Mouse (Mus musculus) testis, adult 2 months (tissue): ENCODE data around the gene Emg1. TPM values are rescaled to one million over a fixed set of nuclear protein-coding genes. Genes with fewer than 3 reads are reported as not detected.

ENCODE experiments used
- H3K27ac ChIP-seq: fragments of 200-500 bp; 2 replicates; pipeline ENCODE4 v1.5.1; 2012; ENCODE audit warnings: low read depth, low read length; ENCODE audit not compliant: control insufficient read depth, insufficient read depth
- H3K27me3 ChIP-seq: fragments of 200-500 bp; 2 replicates; pipeline ENCODE4 v1.6.1; 2012; ENCODE audit warnings: mild to moderate bottlenecking, low read length, moderate library complexity; ENCODE audit not compliant: control insufficient read depth, insufficient read depth
- H3K36me3 ChIP-seq: fragments of 200-500 bp; 2 replicates; pipeline ENCODE4 v1.6.1; 2012; ENCODE audit warnings: mild to moderate bottlenecking, low read length; ENCODE audit not compliant: control insufficient read depth, insufficient read depth
- H3K4me1 ChIP-seq: fragments of 200-500 bp; 2 replicates; pipeline ENCODE4 v1.6.1; 2012; ENCODE audit warnings: low read length; ENCODE audit not compliant: control insufficient read depth, insufficient read depth
- H3K4me3 ChIP-seq: fragments of 200-500 bp; 2 replicates; pipeline ENCODE4 v1.5.1; 2012; ENCODE audit warnings: low read depth, mild to moderate bottlenecking, low read length, moderate library complexity, mixed read lengths; ENCODE audit not compliant: control insufficient read depth
- CTCF ChIP-seq: fragments of 200-500 bp; IDR thresholded peaks from 2 replicates; pipeline ENCODE4 v1.5.1; 2012; ENCODE audit warnings: low read depth, mild to moderate bottlenecking, inconsistent platforms, low read length, moderate library complexity; ENCODE audit not compliant: control insufficient read depth, insufficient read depth, insufficient replicate concordance
- POLR2A ChIP-seq: fragments of 200-500 bp; IDR thresholded peaks from 2 replicates; pipeline ENCODE4 v1.6.1; 2012; ENCODE audit warnings: low read depth, mild to moderate bottlenecking, inconsistent platforms, low read length, moderate library complexity; ENCODE audit not compliant: control insufficient read depth
- polyA plus RNA-seq: library from polyadenylated mRNA; depleted of rRNA; stranded (reverse); fragments of >200 nt; gene quantifications from 2 replicates; pipeline ENCODE4 v1.2.3, GENCODE M21; 2012

Emg1 gene
- polyA plus RNA-seq, 1 experiment: 44.1 TPM

DNA sequence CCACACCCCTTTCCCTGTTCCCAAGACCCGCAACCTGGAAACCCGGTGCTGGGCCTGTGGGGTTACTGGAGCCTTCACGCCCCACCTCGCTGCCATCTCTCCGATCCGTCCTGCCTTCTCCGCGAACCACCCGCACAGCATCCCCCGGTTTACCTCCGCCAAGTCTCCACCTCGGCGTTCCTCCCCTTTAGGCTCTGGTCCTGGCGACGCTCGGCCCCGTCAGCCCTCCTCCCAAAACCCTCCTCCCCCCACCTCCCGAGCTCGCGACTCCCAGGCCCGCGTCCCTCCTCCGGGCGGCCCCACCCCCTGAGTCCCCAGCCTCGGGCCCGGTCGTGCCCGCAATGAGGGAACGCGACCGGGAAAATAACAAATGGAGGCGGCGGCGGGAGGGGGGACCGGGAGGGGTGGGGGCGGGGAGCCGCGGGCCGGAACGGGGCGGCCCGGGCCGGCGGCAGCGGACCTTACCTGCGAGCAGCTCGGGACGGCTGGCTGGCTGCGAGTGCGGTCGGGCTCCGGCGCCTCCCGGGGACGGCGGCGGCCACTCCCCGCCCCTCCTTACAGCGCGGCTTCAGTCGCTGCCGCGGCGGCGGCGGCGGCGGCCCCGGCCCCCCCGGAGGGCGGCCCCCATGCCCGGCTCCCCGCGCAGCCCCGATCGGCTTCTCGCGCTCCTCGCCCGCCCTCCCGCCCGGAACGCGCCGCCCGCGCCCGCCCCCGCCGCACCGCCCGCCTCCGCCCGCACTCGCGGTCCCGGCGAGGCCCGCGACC lies 44.0 kb upstream of the Emg1 start, which contains the start of the genes Gm45234 and Atn1:
Gene Gm45234 (minus strand): TSS at position 191 of the 765 bp plus-strand sequence.
Gene Atn1 (minus strand): TSS at position 694 of the 765 bp plus-strand sequence.
- no peaks in the 10 kb centered on the region for H3K36me3 ChIP-seq
- peaks cover 10% of the 10 kb centered on the region for H3K4me1 ChIP-seq
- H3K27me3 ChIP-seq: no peaks in the 10 kb centered on the region; the same call in 1 of the 2 replicates
- H3K4me3 ChIP-seq: peak within 1 kb of the TSS; percentile 88
- TF ChIP-seq POLR2A: no peak
- H3K27ac ChIP-seq: peak within 1 kb of the TSS; percentile 68

DNA sequence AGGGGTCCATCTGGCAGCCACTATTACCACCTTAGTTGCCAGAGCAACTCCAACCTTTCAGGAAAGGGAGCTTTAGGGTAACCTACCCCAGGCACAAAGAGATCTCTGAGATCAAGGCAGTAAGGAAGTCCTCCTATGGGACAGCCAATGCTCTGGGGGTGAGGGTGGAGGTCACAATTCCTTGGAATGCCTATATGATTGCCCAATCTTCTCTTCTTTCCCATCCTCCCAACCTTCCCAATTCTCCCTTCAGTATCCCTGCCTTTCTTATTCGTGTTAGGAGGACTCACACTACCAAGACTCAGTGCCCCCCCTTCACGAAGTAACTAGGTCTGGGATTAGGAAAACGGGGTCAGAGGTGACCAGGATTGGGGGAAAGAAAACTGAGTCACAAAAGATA lies 43.3 kb upstream of the Emg1 start:
- Histone ChIP-seq H3K4me1 (peaks cover 10% of the 10 kb centered on the region), H3K27me3 (no peaks in the 10 kb centered on the region; the same call in 1 of the 2 replicates), H3K4me3 (peak overlapping the region; percentile 83), H3K36me3 (no peaks in the 10 kb centered on the region), H3K27ac (no peak overlapping the region)
- TF ChIP-seq POLR2A (no peak), CTCF (no peak)

DNA sequence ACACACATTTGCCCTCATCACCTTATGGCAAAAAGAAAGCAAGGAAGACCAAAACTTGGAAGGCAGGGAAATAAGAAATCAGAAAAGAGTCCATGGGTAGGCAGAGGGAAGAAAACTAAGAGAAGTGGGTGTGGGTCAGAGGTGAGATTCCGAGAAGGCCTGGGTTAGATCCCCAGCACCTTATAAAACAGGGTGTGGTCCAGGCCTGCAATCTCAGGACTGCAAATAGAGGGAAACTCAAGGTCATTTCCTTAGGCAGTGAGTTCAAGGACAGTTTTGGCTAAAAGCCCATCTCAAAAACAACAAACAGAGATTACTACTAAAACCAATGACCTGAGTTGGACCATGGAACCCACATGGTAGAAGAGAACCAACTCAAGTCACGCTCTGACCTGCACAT lies 41.9 kb upstream of the Emg1 start:
- no peak overlapping the region for H3K4me3 ChIP-seq
- H3K4me1 ChIP-seq: peaks cover 10% of the 10 kb centered on the region
- H3K27me3 ChIP-seq: no peaks in the 10 kb centered on the region; the same call in 1 of the 2 replicates
- H3K36me3 ChIP-seq: no peaks in the 10 kb centered on the region
- no peak overlapping the region for H3K27ac ChIP-seq
- no peak for TF ChIP-seq CTCF
- TF ChIP-seq POLR2A: no peak

DNA sequence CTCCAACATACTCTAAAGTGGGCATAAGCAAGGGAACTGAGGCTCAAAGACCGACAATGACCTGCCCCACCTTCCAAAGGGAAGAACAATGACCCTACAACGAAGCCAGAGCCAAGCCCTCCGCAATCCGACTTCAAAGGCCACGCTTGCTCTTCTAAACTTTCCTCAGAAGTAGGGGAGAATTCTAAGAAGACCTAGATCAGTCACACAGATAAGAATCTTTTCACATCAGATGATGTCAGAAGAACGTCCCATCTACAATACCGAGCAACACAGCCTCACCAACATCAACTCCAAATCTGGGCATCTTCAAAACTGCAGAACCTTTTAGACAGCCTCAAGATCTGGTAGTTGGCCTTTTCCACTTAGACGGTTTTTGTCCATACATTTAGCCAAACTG lies 38.4 kb upstream of the Emg1 start:
- no peak for TF ChIP-seq CTCF
- no peak for TF ChIP-seq POLR2A
- Histone ChIP-seq H3K27ac (no peak overlapping the region), H3K27me3 (no peaks in the 10 kb centered on the region), H3K4me1 (peaks cover 12% of the 10 kb centered on the region), H3K4me3 (no peak overlapping the region), H3K36me3 (no peaks in the 10 kb centered on the region)

DNA sequence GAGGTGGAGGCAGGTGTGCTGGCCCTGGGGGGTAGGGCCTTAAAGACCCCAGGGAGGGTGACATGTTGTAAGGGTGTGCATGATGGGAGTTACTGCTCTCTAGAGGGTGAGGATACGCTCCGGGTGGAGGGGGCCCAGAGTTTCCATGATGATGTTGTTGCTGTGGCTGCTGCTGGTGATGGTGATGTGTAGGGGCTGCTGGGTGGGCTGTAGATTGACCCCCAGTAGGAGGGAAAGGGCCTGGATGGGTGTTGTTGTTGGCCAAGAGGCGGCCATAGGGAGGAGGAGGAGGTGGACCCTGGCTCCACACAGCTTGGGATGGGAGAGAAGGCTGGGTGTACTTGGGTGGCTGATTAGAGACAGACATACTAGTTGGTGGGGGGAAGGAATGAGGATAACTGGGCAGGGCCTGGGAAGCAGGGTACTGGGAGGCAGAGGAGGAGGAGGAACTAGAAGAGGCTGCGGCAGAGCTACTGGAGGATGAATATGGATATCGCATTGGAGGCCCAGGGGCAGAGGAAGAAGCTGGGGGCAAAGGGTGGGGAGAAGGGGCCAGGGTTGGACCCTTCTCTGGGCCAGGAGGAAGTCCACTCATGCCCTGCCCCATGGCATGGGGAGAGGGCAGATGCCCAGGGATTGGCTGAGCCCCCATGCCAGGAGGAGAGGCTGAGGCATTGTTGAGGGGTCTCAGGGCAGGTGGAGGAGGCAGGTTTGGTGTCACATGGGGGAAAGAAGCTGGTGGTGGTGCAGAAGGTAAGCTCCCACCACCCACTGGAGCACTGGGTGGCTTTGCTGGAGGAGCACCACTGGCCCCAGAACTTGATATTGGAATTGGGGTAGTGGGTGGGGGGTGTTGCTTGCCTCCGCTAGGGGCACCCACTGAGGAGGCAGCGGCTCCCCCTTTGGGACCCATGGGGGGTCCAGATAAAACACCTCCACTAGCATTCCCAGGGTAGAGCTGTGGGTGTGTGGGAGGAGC lies 35.0 kb upstream of the Emg1 start:
- no peaks in the 10 kb centered on the region for H3K27me3 ChIP-seq
- TF ChIP-seq CTCF (no peak), POLR2A (no peak)
- H3K4me1 ChIP-seq: peaks cover 18% of the 10 kb centered on the region
- H3K36me3 ChIP-seq: no peaks in the 10 kb centered on the region
- H3K4me3 ChIP-seq: no peak overlapping the region
- no peak overlapping the region for H3K27ac ChIP-seq

DNA sequence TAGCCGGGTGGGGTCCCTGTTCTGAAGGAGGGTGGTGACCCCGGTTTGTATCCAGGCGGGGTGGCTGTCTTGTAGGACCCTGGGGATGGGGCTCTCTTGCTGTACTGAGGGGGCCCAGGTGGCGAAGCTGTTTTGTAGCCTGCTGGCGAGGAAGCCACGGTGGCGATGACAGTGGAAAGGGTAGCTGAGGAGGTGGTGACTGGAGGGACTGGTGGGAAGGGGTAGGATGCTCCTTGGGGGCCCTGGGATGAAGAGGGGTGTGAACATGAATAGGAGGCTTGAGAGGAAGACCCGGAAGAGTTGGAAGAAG lies 34.3 kb upstream of the Emg1 start:
- H3K4me1 ChIP-seq: peaks cover 20% of the 10 kb centered on the region
- H3K27ac ChIP-seq: no peak overlapping the region
- no peaks in the 10 kb centered on the region for H3K36me3 ChIP-seq
- no peaks in the 10 kb centered on the region for H3K27me3 ChIP-seq
- H3K4me3 ChIP-seq: peak overlapping the region; percentile 85
- TF ChIP-seq CTCF (no peak), POLR2A (no peak)

DNA sequence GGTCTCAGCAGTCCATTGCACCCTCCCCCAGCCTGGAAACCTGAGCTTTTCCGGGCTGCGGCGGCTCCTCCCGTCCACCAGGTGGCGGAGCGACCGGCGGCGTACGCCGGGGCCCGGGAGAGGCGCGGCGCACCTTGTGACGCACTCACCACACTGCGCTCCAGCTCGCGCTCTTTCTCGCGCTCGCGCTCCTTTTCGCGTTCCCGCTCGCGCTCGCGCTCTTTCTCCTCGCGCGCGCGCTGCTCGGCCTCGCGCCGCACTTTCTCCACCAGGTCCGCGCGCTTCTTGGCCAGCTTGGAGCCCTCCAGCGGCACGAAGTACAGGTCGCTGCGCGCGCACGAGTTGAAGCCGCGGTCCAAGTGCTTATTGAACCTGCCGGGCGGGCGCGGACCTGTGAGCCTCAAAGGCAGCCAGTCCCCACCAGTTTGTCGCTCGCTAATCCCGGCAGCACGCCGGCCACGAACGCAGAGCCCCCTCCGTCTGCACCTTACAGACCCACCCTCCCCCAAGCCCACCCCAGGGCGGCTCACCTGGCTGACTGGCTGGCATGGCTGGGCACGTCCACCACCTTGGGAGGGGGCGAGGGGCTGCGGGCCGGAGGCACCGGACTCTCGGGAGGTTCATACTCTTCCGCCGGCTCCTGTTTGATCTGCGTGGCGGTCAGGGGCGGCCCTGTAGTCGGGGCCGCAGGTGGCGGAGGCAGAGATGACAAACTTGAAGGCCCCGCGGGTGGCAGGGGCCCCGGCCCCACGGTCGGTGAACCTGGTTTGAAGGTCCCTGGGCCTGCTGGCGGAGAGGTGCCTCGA lies 33.7 kb upstream of the Emg1 start:
- Histone ChIP-seq H3K27ac (peak overlapping the region; percentile 59), H3K36me3 (no peaks in the 10 kb centered on the region), H3K4me1 (peaks cover 20% of the 10 kb centered on the region)

More for the DNA sequence above, 33.7 kb upstream of the Emg1 start:
- peak; percentile 74; the same call in 1 of the 2 replicates for TF ChIP-seq CTCF
- peak; percentile 47 for TF ChIP-seq POLR2A
- no peaks in the 10 kb centered on the region for H3K27me3 ChIP-seq
- peak overlapping the region; percentile 85 for H3K4me3 ChIP-seq
